Mouse (Mus musculus) heart, adult 2 months (tissue): ENCODE results near the gene Vsig10l. TPM values are rescaled to one million over a fixed set of nuclear protein-coding genes. Genes with fewer than 3 reads are reported as not detected.

ENCODE experiments used
- DNase-seq, 2 experiments: peaks; one replicate each; pipeline ENCODE4 v3.0.0; 2021
- H3K27ac ChIP-seq: fragments of 200-600 bp; 2 replicates; pipeline ENCODE4 v1.8.1; 2022
- H3K27me3 ChIP-seq: fragments of 200-500 bp; 2 replicates; pipeline ENCODE4 v1.6.1; 2012; ENCODE audit warnings: mild to moderate bottlenecking, low read length, inconsistent platforms, mixed read lengths; ENCODE audit not compliant: control insufficient read depth, insufficient read depth
- H3K36me3 ChIP-seq: fragments of 200-500 bp; 2 replicates; pipeline ENCODE4 v1.6.1; 2012; ENCODE audit warnings: low read length, inconsistent platforms; ENCODE audit not compliant: control insufficient read depth, insufficient read depth
- H3K4me1 ChIP-seq: fragments of 200-500 bp; 2 replicates; pipeline ENCODE4 v1.6.1; 2011; ENCODE audit warnings: low read length; ENCODE audit not compliant: control insufficient read depth, insufficient read depth
- H3K4me3 ChIP-seq: fragments of 200-600 bp; 2 replicates; pipeline ENCODE4 v1.8.1; 2022
- H3K79me2 ChIP-seq: fragments of 200-500 bp; replicated peaks from 2 replicates; pipeline ENCODE4 v1.6.1; 2012; ENCODE audit warnings: mild to moderate bottlenecking, inconsistent platforms, low read length, moderate library complexity, mixed read lengths; ENCODE audit not compliant: control insufficient read depth, insufficient read depth
- H3K9ac ChIP-seq: fragments of 200-500 bp; 2 replicates; pipeline ENCODE4 v1.6.1; 2012; ENCODE audit warnings: low read depth, mild to moderate bottlenecking, control low read depth, inconsistent platforms, low read length, mixed read lengths
- CTCF ChIP-seq: fragments of 200-600 bp; IDR thresholded peaks from 2 replicates; pipeline ENCODE4 v1.8.1; 2022; ENCODE audit warnings: antibody characterized with exemption, mild to moderate bottlenecking, moderate library complexity
- EP300 ChIP-seq: fragments of 200-500 bp; IDR thresholded peaks from 2 replicates; pipeline ENCODE4 v1.6.1; 2011; ENCODE audit warnings: low read depth, low read length, control low read depth; ENCODE audit not compliant: insufficient read depth
- POLR2A ChIP-seq: fragments of 200-500 bp; IDR thresholded peaks from 2 replicates; pipeline ENCODE4 v1.6.1; 2011; ENCODE audit warnings: mild to moderate bottlenecking, low read depth, low read length, control low read depth; ENCODE audit not compliant: insufficient read depth
- WGBS: fragments of 180-500 bp; shearing (Covaris S2); methylation state at CpG from one replicate; pipeline ENCODE4 v1.1.7; 2018; 5-methylcytosine and 5-hydroxymethylcytosine counted together
- intact Hi-C: fragments of 180-260 bp; cut with DNase I; formaldehyde crosslinking; loops from one replicate; pipeline ENCODE4 v1.15.1; 2025
- polyA plus RNA-seq: library from polyadenylated mRNA; depleted of rRNA; stranded (reverse); fragments of >200 nt; gene quantifications from 2 replicates; pipeline ENCODE4 v1.2.3, GENCODE M21; 2012
- total RNA-seq, 2 experiments: library from RNA; stranded (reverse); gene quantifications; 2 replicates each; pipeline ENCODE4 v1.2.3; 2021

Gene Vsig10l
- total and polyA plus RNA-seq, 3 experiments, result 1.0 to 3.0 (median 1.1) TPM

- no peak overlapping the region for H3K9ac ChIP-seq
Observed at GRCm38 (mm10) chr7:43490182-43490584, 27.2 kb downstream of the Vsig10l start.

GRCm38 (mm10) chr7:43490861-43491260 lies 27.9 kb downstream of the Vsig10l start:
- Histone ChIP-seq H3K9ac (no peak overlapping the region), H3K4me3 (no peak overlapping the region), H3K36me3 (no peaks in the 10 kb centered on the region), H3K4me1 (no peaks in the 10 kb centered on the region), H3K79me2 (no peaks in the 10 kb centered on the region), H3K27ac (no peak overlapping the region), H3K27me3 (peaks cover 3% of the 10 kb centered on the region; the same call in 1 of the 2 replicates)
- DNase-seq, result no peak
- 57% methylated on average over 9 of the region's 9 CpGs for WGBS
- intact Hi-C loops, result no loop called here
- TF ChIP-seq EP300 (no peak), POLR2A (no peak), CTCF (no peak)

More at GRCm38 (mm10) chr7:43490182-43490584, 27.2 kb downstream of the Vsig10l start:
- Histone ChIP-seq H3K27me3 (peaks cover 3% of the 10 kb centered on the region; the same call in 1 of the 2 replicates), H3K4me1 (no peaks in the 10 kb centered on the region), H3K79me2 (no peaks in the 10 kb centered on the region), H3K36me3 (no peaks in the 10 kb centered on the region), H3K27ac (no peak overlapping the region), H3K4me3 (no peak overlapping the region)
- peak; percentile 23 to 30 for DNase-seq
- no peak for TF ChIP-seq CTCF
- TF ChIP-seq POLR2A, result no peak
- no peak for TF ChIP-seq EP300
- intact Hi-C loops, result no loop called here
- WGBS, result 3% methylated on average over 9 of the region's 13 CpGs

GRCm38 (mm10) chr7:43495343-43496021 lies 32.5 kb downstream of the Vsig10l start:
- TF ChIP-seq POLR2A, result no peak
- peak; percentile 58 for TF ChIP-seq CTCF
- no peak overlapping the region for H3K27ac ChIP-seq
- intact Hi-C loops, result no loop called here
- H3K27me3 ChIP-seq, result no peaks in the 10 kb centered on the region
- no peak for DNase-seq
- H3K36me3 ChIP-seq, result no peaks in the 10 kb centered on the region
- H3K79me2 ChIP-seq, result no peaks in the 10 kb centered on the region
- H3K9ac ChIP-seq, result no peak overlapping the region
- no peak overlapping the region for H3K4me3 ChIP-seq
- WGBS, result 18% methylated on average over 21 of the region's 21 CpGs
- no peaks in the 10 kb centered on the region for H3K4me1 ChIP-seq

GRCm38 (mm10) chr7:43511707-43512478 lies 48.9 kb downstream of the Vsig10l start:
- Histone ChIP-seq H3K4me1 (no peaks in the 10 kb centered on the region), H3K27ac (no peak overlapping the region), H3K4me3 (no peak overlapping the region), H3K27me3 (no peaks in the 10 kb centered on the region), H3K36me3 (no peaks in the 10 kb centered on the region), H3K9ac (no peak overlapping the region), H3K79me2 (no peaks in the 10 kb centered on the region)
- DNase-seq, result no peak
- WGBS, result 43% methylated on average over 4 of the region's 4 CpGs
- TF ChIP-seq EP300 (no peak), POLR2A (no peak), CTCF (no peak)
- intact Hi-C loops, result no loop called here

- 77% methylated on average over 4 of the region's 4 CpGs for WGBS
Observed at GRCm38 (mm10) chr7:43512519-43512918, 49.6 kb downstream of the Vsig10l start.

GRCm38 (mm10) chr7:43515076-43515475 lies 52.1 kb downstream of the Vsig10l start:
- no peaks in the 10 kb centered on the region for H3K27me3 ChIP-seq
- no peak overlapping the region for H3K9ac ChIP-seq
- H3K36me3 ChIP-seq, result no peaks in the 10 kb centered on the region
- 75% methylated on average over 5 of the region's 5 CpGs for WGBS
- intact Hi-C loops, result no loop called here
- TF ChIP-seq CTCF (no peak), EP300 (no peak), POLR2A (no peak)
- H3K79me2 ChIP-seq, result no peaks in the 10 kb centered on the region
- no peaks in the 10 kb centered on the region for H3K4me1 ChIP-seq
- DNase-seq, result no peak
- no peak overlapping the region for H3K27ac ChIP-seq
- no peak overlapping the region for H3K4me3 ChIP-seq

More at GRCm38 (mm10) chr7:43512519-43512918, 49.6 kb downstream of the Vsig10l start:
- no peak for DNase-seq
- Histone ChIP-seq H3K36me3 (no peaks in the 10 kb centered on the region), H3K27me3 (no peaks in the 10 kb centered on the region), H3K27ac (no peak overlapping the region), H3K9ac (no peak overlapping the region), H3K79me2 (no peaks in the 10 kb centered on the region), H3K4me3 (no peak overlapping the region), H3K4me1 (no peaks in the 10 kb centered on the region)
- intact Hi-C loops, result no loop called here
- TF ChIP-seq EP300 (no peak), POLR2A (no peak), CTCF (no peak)
